ENCODE assay signal across 24 mouse cellular contexts in the genomic region with DNA sequence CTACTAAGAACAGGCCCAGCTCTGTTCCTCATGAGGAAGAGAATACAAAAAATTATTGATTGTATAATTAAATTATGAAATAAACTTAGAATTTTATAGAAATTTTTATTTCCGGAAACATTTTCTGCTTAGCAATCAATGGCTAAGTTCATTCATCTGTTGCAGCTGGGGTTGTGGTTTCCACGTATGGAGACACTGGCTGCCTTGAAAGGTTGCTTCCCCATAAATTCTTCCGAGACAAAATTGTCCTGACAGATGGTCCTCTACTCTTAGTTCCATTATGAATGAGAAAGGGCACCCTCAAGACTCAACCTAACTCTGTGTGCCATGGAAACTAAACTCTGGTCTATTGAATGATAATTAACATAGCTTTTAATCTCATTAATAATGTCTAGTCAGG.
DNase-seq lines count a peak whose midpoint lies in the region; ATAC-seq lines count a peak whose summit lies in the region.
"Had no signal": no experiment of that assay in that cellular context is flagged by ENCODE, and none has a peak within 500 bp of the region (broad histone marks: within the 10 kb centered on the region; RNA-seq: fewer than 3 reads in every experiment).

No protein-coding gene starts in this region.

- H3K36me3 ChIP-seq in neural tube, embryonic 12.5 days = peaks cover 8% of the 10 kb centered on the region; the same call in 1 of the 2 replicates
- H3K36me3 ChIP-seq in neural tube, embryonic 15.5 days = peaks cover 7% of the 10 kb centered on the region; the same call in 1 of the 2 replicates
- H3K36me3 ChIP-seq in hindbrain, embryonic 14.5 days (replicated peaks; ENCODE audit: control insufficient read depth, insufficient read depth) = peaks cover 20% of the 10 kb centered on the region; the same call in 1 of the 2 replicates
- H3K36me3 ChIP-seq: embryonic facial prominence, embryonic 13.5 days; forebrain, embryonic 12.5 days; forebrain, embryonic 15.5 days had no signal

- no peak overlapping the region for H3K27ac ChIP-seq in neural tube, embryonic 12.5 days
- H3K27ac ChIP-seq in neural tube, embryonic 15.5 days (replicated peaks) = no peak overlapping the region
- H3K27ac ChIP-seq in hindbrain, embryonic 14.5 days = no peak overlapping the region
- H3K27ac ChIP-seq: embryonic facial prominence, embryonic 10.5 days; embryonic facial prominence, embryonic 13.5 days; forebrain, embryonic 12.5 days; forebrain, embryonic 15.5 days; heart, adult 2 months; heart, embryonic 10.5 days; heart, embryonic 13.5 days had no signal

- peak; percentile 23; the same call in 1 of the 2 replicates for ATAC-seq in neural tube, embryonic 12.5 days (ENCODE audit: low FRiP score, low read depth)
- no peak for ATAC-seq in neural tube, embryonic 15.5 days (ENCODE audit: low FRiP score)
- ATAC-seq in megakaryocyte progenitor cell, adult 5-6 weeks (replicated peaks; ENCODE audit: poor library complexity) = 0 out of 2 replicates have a peak, but pooled peaks have one; percentile 41
- no peak for ATAC-seq in hindbrain, embryonic 14.5 days (ENCODE audit: low FRiP score)
- ATAC-seq: CD4-positive, CD25-positive, alpha-beta regulatory T cell, adult 4 months; forebrain, embryonic 15.5 days had no signal

- no peaks in the 10 kb centered on the region for H3K9me3 ChIP-seq in neural tube, embryonic 12.5 days
- no peaks in the 10 kb centered on the region for H3K9me3 ChIP-seq in neural tube, embryonic 15.5 days (replicated peaks)
- H3K9me3 ChIP-seq in hindbrain, embryonic 14.5 days (ENCODE audit: control insufficient read depth, low read length) = no peaks in the 10 kb centered on the region
- H3K9me3 ChIP-seq: embryonic facial prominence, embryonic 10.5 days; embryonic facial prominence, embryonic 13.5 days; forebrain, embryonic 12.5 days; forebrain, embryonic 15.5 days; heart, embryonic 10.5 days; heart, embryonic 13.5 days; hindbrain, embryonic 12.5 days had no signal

- no peaks in the 10 kb centered on the region for H3K27me3 ChIP-seq in neural tube, embryonic 12.5 days (replicated peaks)
- H3K27me3 ChIP-seq in neural tube, embryonic 15.5 days (replicated peaks) = no peaks in the 10 kb centered on the region
- no peaks in the 10 kb centered on the region for H3K27me3 ChIP-seq in hindbrain, embryonic 14.5 days (ENCODE audit: control insufficient read depth, insufficient read depth, low read length)
- H3K27me3 ChIP-seq: embryonic facial prominence, embryonic 13.5 days; forebrain, embryonic 15.5 days; heart, embryonic 13.5 days; hindbrain, embryonic 12.5 days had no signal

- 43% methylated on average over 3 of the region's 3 CpGs for WGBS in neural tube, embryonic 12.5 days
- WGBS in neural tube, embryonic 15.5 days = 38% methylated on average over 3 of the region's 3 CpGs
- WGBS in hindbrain, embryonic 14.5 days = 56% methylated on average over 3 of the region's 3 CpGs

- H3K9ac ChIP-seq in neural tube, embryonic 12.5 days = no peak overlapping the region
- no peak overlapping the region for H3K9ac ChIP-seq in neural tube, embryonic 15.5 days (replicated peaks)
- no peak overlapping the region for H3K9ac ChIP-seq in hindbrain, embryonic 14.5 days
- H3K9ac ChIP-seq: embryonic facial prominence, embryonic 13.5 days; forebrain, embryonic 12.5 days; forebrain, embryonic 15.5 days; heart, embryonic 13.5 days; hindbrain, embryonic 12.5 days had no signal

- no peak overlapping the region for H3K4me3 ChIP-seq in neural tube, embryonic 12.5 days
- H3K4me3 ChIP-seq in neural tube, embryonic 15.5 days (replicated peaks) = no peak overlapping the region
- no peak overlapping the region for H3K4me3 ChIP-seq in hindbrain, embryonic 14.5 days (replicated peaks; ENCODE audit: low read length)
- H3K4me3 ChIP-seq: embryonic facial prominence, embryonic 10.5 days; embryonic facial prominence, embryonic 13.5 days; erythroblast, embryonic 14.5 days; forebrain, embryonic 12.5 days; forebrain, embryonic 15.5 days; heart, adult 2 months; heart, embryonic 10.5 days; heart, embryonic 13.5 days; hindbrain, embryonic 12.5 days had no signal

- H3K4me1 ChIP-seq in neural tube, embryonic 12.5 days = peaks cover 13% of the 10 kb centered on the region
- peaks cover 24% of the 10 kb centered on the region for H3K4me1 ChIP-seq in neural tube, embryonic 15.5 days
- H3K4me1 ChIP-seq in hindbrain, embryonic 14.5 days (replicated peaks; ENCODE audit: control insufficient read depth, insufficient read depth, low read length) = peaks cover 18% of the 10 kb centered on the region
- H3K4me1 ChIP-seq: embryonic facial prominence, embryonic 10.5 days; embryonic facial prominence, embryonic 13.5 days; forebrain, embryonic 15.5 days; heart, embryonic 10.5 days had no signal

- no peak overlapping the region for H3K4me2 ChIP-seq in neural tube, embryonic 12.5 days (replicated peaks)
- no peak overlapping the region for H3K4me2 ChIP-seq in neural tube, embryonic 15.5 days
- no peak overlapping the region for H3K4me2 ChIP-seq in hindbrain, embryonic 14.5 days (replicated peaks)
- H3K4me2 ChIP-seq: embryonic facial prominence, embryonic 13.5 days; forebrain, embryonic 12.5 days; forebrain, embryonic 15.5 days; heart, embryonic 13.5 days; hindbrain, embryonic 12.5 days had no signal

- DNase-seq in retina, postnatal 1 day = peak; percentile 60
- DNase-seq in urinary bladder, postnatal 4 days (ENCODE audit: low spot score in 2 of 2) = no peak
- DNase-seq in hindbrain, embryonic 14.5 days (ENCODE audit: low spot score) = no peak
- DNase-seq: adrenal gland, adult 2 months; adrenal gland, postnatal 14 days; cerebellum, adult 11 months; cerebellum, adult 2 months; cerebellum, adult 9-11 months; cerebellum, postnatal 25 days; embryo, embryonic 11 days; gastrocnemius, postnatal 14 days; heart, adult 2 months had no signal

Comparison
In these comparisons a context has a peak if more than half of its experiments do, and no peak if none do; other contexts are left out.
1. ATAC-seq: peak in neural tube, embryonic 12.5 days (single experiment) and megakaryocyte progenitor cell, adult 5-6 weeks (single experiment); none in neural tube, embryonic 15.5 days (single experiment) and hindbrain, embryonic 14.5 days (single experiment).